Mouse (Mus musculus) cerebellum, adult 9-11 months (tissue): ENCODE measurements around the gene Zfp759.
"Not testable (repeated sequence)": the region's sequence is repeated elsewhere in the genome, so short reads cannot be mapped to it uniquely, and the experiment has no call there.

ENCODE experiments used
- DNase-seq: peaks from one replicate; pipeline ENCODE4 v3.0.0; 2022

Gene Zfp759

GRCm38 (mm10) chr13:67121360-67121759 lies at the start of gene Zfp759:
Zfp759 (plus strand) TSS chr13:67121660.
- not testable (repeated sequence) for DNase-seq

- no peak for DNase-seq
These were observed 48.7 kb upstream of the Zfp759 start for GRCm38 (mm10) chr13:67072786-67073185.

DNA sequence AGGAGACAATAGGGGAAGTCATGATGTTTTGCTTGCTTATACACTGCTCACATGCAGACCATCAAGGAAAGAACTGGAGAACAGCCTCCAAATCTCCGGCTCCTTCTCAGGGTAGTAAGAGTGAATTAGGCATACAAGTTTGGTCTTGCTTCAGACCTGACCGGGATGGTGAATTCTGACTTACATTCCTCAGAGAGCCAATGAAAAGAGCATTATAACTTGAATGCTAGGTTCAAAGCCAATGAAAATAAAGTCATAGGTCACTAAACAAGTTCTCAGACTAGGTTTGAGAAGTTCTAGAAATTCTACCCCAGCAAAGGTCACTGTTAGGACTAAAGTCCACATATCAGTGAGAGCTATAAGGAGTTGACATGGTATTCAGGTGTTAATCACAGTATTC lies 44.2 kb upstream of the Zfp759 start:
- DNase-seq, result no peak

DNA sequence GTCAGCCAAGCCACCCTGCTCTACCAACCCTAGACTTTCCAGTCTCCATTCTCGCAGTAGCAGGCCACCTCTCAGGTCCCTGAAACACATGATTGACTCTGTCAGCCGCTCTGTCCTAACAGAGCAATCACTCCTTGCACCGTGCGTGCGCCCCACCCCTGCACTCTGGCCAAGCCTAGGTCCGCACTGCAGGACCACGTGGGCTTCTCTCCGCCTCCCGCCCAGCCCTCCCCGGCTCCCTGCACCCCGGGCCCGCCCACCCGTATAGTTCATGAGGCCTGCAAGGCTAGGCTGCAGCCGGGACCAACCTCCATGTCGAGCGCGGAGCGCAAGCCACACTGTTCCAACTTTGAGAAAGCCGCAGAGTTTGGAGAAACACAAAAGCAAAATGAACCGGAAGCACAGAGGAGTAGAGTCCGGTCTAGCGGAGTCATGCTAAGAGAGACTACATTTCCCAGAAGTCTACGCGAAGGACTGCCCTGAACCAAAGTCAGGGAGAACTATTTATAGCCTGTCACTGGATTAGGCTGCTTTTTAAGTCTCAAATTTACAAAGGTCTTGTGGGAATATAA lies 40.2 kb upstream of the Zfp759 start:
- peak; percentile 76 for DNase-seq

- peak; percentile 10 for DNase-seq
These were observed 39.5 kb upstream of the Zfp759 start for GRCm38 (mm10) chr13:67081946-67082345.

DNA sequence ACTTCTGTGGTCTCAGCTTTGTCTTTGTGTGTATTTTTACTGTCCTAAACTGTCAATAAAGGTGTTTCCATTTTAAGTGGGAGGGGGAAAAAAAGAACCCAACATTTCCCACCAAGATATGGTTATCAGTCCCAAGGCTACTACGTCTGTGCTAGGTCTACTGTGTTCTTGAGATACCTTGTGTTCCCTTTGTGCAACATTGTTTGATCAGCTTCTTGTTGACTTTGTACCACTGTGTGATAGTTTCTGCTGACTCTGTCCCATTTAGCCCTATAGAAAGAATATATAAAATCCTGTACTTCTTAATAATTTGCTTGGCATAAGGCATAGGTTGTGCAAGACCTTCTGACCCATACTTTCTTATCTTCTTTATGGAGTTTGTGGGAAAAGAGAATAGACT lies 31.3 kb upstream of the Zfp759 start:
- DNase-seq, result no peak

- no peak for DNase-seq
These were observed 23.6 kb upstream of the Zfp759 start, which contains the start of gene Zfp708 for GRCm38 (mm10) chr13:67097876-67098275. Zfp708 (minus strand) TSS chr13:67097976.

DNA sequence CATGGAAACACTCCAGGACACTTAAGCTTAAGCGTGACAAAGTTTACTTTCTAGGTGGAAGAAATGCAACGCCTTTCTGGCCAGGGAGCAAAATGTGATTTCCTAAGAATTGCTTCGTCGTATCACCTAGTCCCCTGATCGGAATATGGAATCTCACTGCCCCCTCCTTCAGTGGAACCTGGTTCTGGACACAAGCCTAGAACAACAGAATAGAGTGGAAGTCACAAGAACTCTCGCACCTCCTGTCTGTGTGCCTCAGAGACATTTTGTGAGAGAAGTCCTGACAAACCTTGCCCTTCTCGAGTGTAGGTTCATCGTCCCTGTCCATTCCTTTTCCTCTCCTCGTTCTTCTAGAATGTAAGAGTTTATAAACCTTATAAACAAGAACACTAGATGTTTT lies 13.8 kb upstream of the Zfp759 start:
- peak; percentile 20 for DNase-seq

GRCm38 (mm10) chr13:67108194-67108820 lies 13.2 kb upstream of the Zfp759 start, which contains the start of gene Gm28557:
Gm28557 (minus strand) TSS chr13:67108604.
- DNase-seq, result peak; percentile 94

- no peak for DNase-seq
These were observed 12.6 kb upstream of the Zfp759 start for GRCm38 (mm10) chr13:67108821-67109206.

DNA sequence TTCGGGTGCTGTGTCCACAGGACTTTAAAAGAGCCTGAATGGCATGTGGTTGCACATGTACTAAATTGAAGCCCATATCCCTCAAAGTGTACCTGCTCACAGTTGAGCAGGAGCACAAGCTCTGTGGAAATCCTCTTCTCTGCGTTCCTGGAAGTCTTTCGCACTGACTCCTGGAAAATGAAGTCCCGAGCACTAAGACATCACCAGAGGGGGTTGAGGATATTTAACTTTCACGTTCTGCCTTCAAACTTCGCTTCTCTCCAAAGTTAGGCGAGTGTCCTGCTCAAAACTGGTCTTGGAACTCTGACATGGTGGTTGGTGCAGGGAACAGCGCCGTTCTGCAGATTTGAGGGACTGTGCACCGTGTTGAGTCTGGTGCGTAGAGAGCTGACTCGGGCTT lies 9.4 kb upstream of the Zfp759 start:
- DNase-seq, result no peak

GRCm38 (mm10) chr13:67113287-67113686 lies 8.2 kb upstream of the Zfp759 start:
- DNase-seq, result no peak

DNA sequence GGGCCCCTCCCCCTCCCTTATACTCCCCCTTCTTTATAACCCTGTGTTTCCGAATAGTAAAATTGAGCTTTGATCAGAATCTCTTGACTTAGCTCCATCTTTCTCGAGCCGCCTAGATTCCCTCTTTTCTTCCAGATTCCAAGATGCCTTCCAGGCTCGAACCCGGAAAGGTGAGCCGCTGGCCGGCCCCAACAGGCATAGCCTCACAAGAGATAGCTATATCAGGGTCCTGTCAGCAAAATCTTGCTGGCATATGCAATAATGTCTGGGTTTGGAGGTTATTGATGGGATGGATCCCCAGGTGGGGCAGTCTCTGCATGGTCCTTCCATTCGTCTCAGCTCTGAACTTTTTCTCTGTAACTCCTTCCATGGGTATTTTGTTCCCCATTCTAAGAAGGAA lies 5.3 kb upstream of the Zfp759 start, which contains the start of gene Rslcan18:
Rslcan18 (minus strand) TSS at position 101 of the 400 bp plus-strand sequence.
- not testable (repeated sequence) for DNase-seq

DNA sequence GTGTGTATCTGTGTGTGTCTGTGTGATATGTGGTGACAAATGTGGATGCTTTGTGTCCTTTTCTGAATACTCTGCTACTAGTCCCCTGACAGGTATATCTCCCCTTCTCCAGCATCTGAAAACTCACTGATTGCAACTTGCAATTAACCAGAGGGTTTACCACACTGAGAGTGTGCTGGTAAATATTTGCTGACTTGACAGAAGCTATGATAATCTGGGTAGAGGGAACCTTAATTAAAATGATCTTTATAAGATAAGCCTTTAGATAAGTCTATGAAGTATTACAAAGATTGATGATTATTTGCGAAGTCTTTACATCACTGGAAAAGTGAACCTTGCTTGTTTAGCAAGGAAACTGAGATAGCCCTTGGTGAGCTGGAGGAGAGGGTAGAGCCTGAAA lies 3.0 kb downstream of the Zfp759 start:
- no peak for DNase-seq

DNA sequence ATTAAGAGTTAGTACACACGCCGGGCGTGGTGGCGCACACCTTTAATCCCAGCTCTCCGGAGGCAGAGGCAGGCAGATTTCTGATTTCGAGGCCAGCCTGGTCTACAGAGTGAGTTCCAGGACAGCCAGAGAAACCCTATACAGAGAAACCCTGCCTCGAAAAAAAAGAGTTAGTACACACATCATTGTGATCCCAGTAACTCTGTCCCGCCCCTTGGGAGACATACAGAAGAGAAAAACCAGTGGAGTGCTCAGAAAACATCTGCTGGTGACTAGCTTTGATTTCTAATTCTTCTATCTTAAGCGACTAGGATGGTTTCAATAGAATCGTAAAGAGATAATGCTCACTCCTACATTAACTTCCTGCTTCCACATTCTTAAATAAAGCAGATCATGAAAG lies 6.0 kb downstream of the Zfp759 start:
- DNase-seq, result peak; percentile 19

GRCm38 (mm10) chr13:67128038-67128721 lies 6.7 kb downstream of the Zfp759 start:
- DNase-seq, result peak; percentile 88

DNA sequence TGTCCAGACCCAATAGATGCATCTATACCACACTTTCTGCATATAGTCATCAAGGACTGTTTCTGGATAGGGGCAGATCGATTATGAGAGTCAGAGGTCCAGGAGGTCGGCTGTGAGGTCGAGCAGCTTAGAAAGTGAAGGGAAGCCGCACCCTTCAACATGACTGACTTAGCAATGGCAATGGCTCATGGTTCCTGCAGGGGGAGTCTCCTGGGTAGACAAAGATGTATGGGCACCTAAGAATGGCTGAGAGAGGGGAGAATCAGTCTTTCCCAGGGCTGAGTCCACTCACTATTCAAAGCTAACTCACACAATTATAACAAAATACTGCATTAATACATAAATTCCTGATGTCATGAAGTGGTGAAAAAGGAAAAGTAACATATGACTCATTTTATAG lies 44.7 kb downstream of the Zfp759 start:
- DNase-seq, result not testable (repeated sequence)

- DNase-seq, result peak; percentile 71
These were observed 51.7 kb downstream of the Zfp759 start, which contains the start of gene Rsl1 for GRCm38 (mm10) chr13:67172991-67173722. Rsl1 (plus strand) TSS chr13:67173182.

- DNase-seq, result peak; percentile 9
These were observed 52.2 kb downstream of the Zfp759 start for GRCm38 (mm10) chr13:67173723-67174055.
